Mouse (Mus musculus) heart, embryonic 15.5 days (tissue): ENCODE results near the gene Gm20481. TPM values are rescaled to one million over a fixed set of nuclear protein-coding genes. Genes with fewer than 3 reads are reported as not detected.

Experiments used
- ATAC-seq: fragments of 200-750 bp; cut with Nextera tagmentation; replicated peaks from 2 replicates; pipeline ENCODE4 v1.8.0; 2017; ENCODE audit warnings: low read depth, moderate TSS enrichment; ENCODE audit not compliant: insufficient number of reproducible peaks, insufficient read depth, low FRiP score
- H3K27ac ChIP-seq: fragments of 300-500 bp; sonication (generic); 2 replicates; pipeline ENCODE4 v1.5.1; 2015; ENCODE audit warnings: mild to moderate bottlenecking, inconsistent platforms
- H3K27me3 ChIP-seq: fragments of 300-500 bp; sonication (generic); 2 replicates; pipeline ENCODE4 v1.6.1; 2015; ENCODE audit warnings: inconsistent platforms
- H3K36me3 ChIP-seq: fragments of 300-500 bp; sonication (generic); 2 replicates; pipeline ENCODE4 v1.6.1; 2015; ENCODE audit warnings: mild to moderate bottlenecking, inconsistent platforms
- H3K4me1 ChIP-seq: fragments of 300-500 bp; sonication (generic); replicated peaks from 2 replicates; pipeline ENCODE4 v1.6.1; 2015; ENCODE audit warnings: inconsistent platforms
- H3K4me2 ChIP-seq: fragments of 300-500 bp; sonication (generic); 2 replicates; pipeline ENCODE4 v1.6.1; 2015; ENCODE audit warnings: inconsistent platforms, mild to moderate bottlenecking, moderate library complexity
- H3K4me3 ChIP-seq: fragments of 300-500 bp; sonication (generic); 2 replicates; pipeline ENCODE4 v1.5.1; 2015; ENCODE audit warnings: mild to moderate bottlenecking, inconsistent platforms
- H3K9ac ChIP-seq: fragments of 300-500 bp; sonication (generic); 2 replicates; pipeline ENCODE4 v1.6.1; 2015; ENCODE audit warnings: mild to moderate bottlenecking, inconsistent platforms
- H3K9me3 ChIP-seq: fragments of 300-500 bp; sonication (generic); replicated peaks from 2 replicates; pipeline ENCODE4 v1.6.1; 2016; ENCODE audit warnings: inconsistent platforms
- WGBS: fragments of 180-500 bp; shearing (Covaris S2); methylation state at CpG from one replicate; pipeline ENCODE4 v1.1.7; 2015; ENCODE audit warnings: mixed read lengths; 5-methylcytosine and 5-hydroxymethylcytosine counted together
- polyA plus RNA-seq: library from polyadenylated mRNA; unstranded; fragments of >200 nt; fragmentation: Nextera tagmentation; extraction: Ambion mirVana; gene quantifications from 2 replicates; pipeline ENCODE4 v1.2.1, GENCODE M21; 2015

Gm20481 gene
- polyA plus RNA-seq, 1 experiment from 2014 or later, result not detected

GRCm38 (mm10) chr17:35021163-35021808, 51.6 kb downstream of the Gm20481 start:
- H3K36me3 ChIP-seq, result no peaks in the 10 kb centered on the region
- 0 out of 2 replicates have a peak overlapping the region, but pooled peaks have one; percentile 6 for H3K4me3 ChIP-seq
- no peaks in the 10 kb centered on the region for H3K27me3 ChIP-seq
- H3K9me3 ChIP-seq, result no peaks in the 10 kb centered on the region
- peak overlapping the region; percentile 79 for H3K27ac ChIP-seq
- WGBS, result 10% methylated on average over 17 of the region's 17 CpGs
- H3K4me2 ChIP-seq, result peak overlapping the region; percentile 42
- H3K9ac ChIP-seq, result no peak overlapping the region
- peak; percentile 27 for ATAC-seq
- H3K4me1 ChIP-seq, result peaks cover 35% of the 10 kb centered on the region

Other genes with a start within 250 kb of the Gm20481 start
- 0.53 and 0.77 TPM in 2 replicates for gene C4b, start 226.0 kb upstream of the Gm20481 start, polyA plus RNA-seq
- 0.93 TPM in 1 of 2 replicates, not detected in the other for gene Cyp21a1, start 165.4 kb upstream of the Gm20481 start, polyA plus RNA-seq
- 19.4 and 23.4 TPM in 2 replicates for gene Stk19, start 133.0 kb upstream of the Gm20481 start, polyA plus RNA-seq
- 32.0 and 40.8 TPM in 2 replicates for gene Dxo, start 132.9 kb upstream of the Gm20481 start, polyA plus RNA-seq
- 23.6 and 35.9 TPM in 2 replicates for gene Skiv2l, start 119.7 kb upstream of the Gm20481 start, polyA plus RNA-seq
- 53.3 and 70.9 TPM in 2 replicates for gene Nelfe, start 119.5 kb upstream of the Gm20481 start, polyA plus RNA-seq
- gene Cfb, start 107.4 kb upstream of the Gm20481 start, polyA plus RNA-seq, result 1.8 and 4.3 TPM in 2 replicates
- gene Zbtb12, start 90.4 kb upstream of the Gm20481 start, polyA plus RNA-seq, result 1.1 and 1.8 TPM in 2 replicates
- not detected in 2 replicates for gene Gm20547, start 87.9 kb upstream of the Gm20481 start, polyA plus RNA-seq
- 2.0 and 3.3 TPM in 2 replicates for gene C2, start 71.6 kb upstream of the Gm20481 start, polyA plus RNA-seq
- 31.7 and 48.8 TPM in 2 replicates for gene Ehmt2, start 71.4 kb upstream of the Gm20481 start, polyA plus RNA-seq
- gene Slc44a4, start 55.4 kb upstream of the Gm20481 start, polyA plus RNA-seq, result 0.08 TPM in 1 of 2 replicates, not detected in the other
- gene Neu1, start 38.7 kb upstream of the Gm20481 start, polyA plus RNA-seq, result 16.1 and 19.9 TPM in 2 replicates
- 0.16 and 0.30 TPM in 2 replicates for gene Hspa1b, start 10.7 kb upstream of the Gm20481 start, polyA plus RNA-seq
- 3.5 and 4.8 TPM in 2 replicates for gene Hspa1a, start 2.2 kb downstream of the Gm20481 start, polyA plus RNA-seq
- gene Hspa1l, start 2.8 kb downstream of the Gm20481 start, polyA plus RNA-seq, result 2.1 and 2.6 TPM in 2 replicates
- 116 and 132 TPM in 2 replicates for gene Lsm2, start 11.9 kb downstream of the Gm20481 start, polyA plus RNA-seq
- gene Vars, start 31.1 kb downstream of the Gm20481 start, polyA plus RNA-seq, result 43.0 and 89.7 TPM in 2 replicates
- gene Vwa7, start 46.7 kb downstream of the Gm20481 start, polyA plus RNA-seq, result 0.24 and 0.31 TPM in 2 replicates
- 1.4 and 2.8 TPM in 2 replicates for gene Sapcd1, start 58.1 kb downstream of the Gm20481 start, polyA plus RNA-seq
- gene Msh5, start 76.8 kb downstream of the Gm20481 start, polyA plus RNA-seq, result 2.7 and 3.8 TPM in 2 replicates
- gene Clic1, start 80.1 kb downstream of the Gm20481 start, polyA plus RNA-seq, result 307 and 332 TPM in 2 replicates
- gene Ddah2, start 89.1 kb downstream of the Gm20481 start, polyA plus RNA-seq, result 168 and 202 TPM in 2 replicates
- gene Ly6g6c, start 95.5 kb downstream of the Gm20481 start, polyA plus RNA-seq, result 0.14 TPM in 1 of 2 replicates, not detected in the other
- gene Mpig6b, start 96.3 kb downstream of the Gm20481 start, polyA plus RNA-seq, result 0.77 and 0.81 TPM in 2 replicates
- 0.29 and 0.31 TPM in 2 replicates for gene Ly6g6e, start 107.0 kb downstream of the Gm20481 start, polyA plus RNA-seq
- 2.2 and 2.4 TPM in 2 replicates for gene Ly6g6d, start 108.2 kb downstream of the Gm20481 start, polyA plus RNA-seq
- gene Ly6g6f, start 115.7 kb downstream of the Gm20481 start, polyA plus RNA-seq, result 0.16 and 0.29 TPM in 2 replicates
- 64.7 and 80.1 TPM in 2 replicates for gene Abhd16a, start 119.4 kb downstream of the Gm20481 start, polyA plus RNA-seq
- 0.41 TPM in 1 of 2 replicates, not detected in the other for gene Ly6g5c, start 138.4 kb downstream of the Gm20481 start, polyA plus RNA-seq
- gene Ly6g5b, start 145.5 kb downstream of the Gm20481 start, polyA plus RNA-seq, result 0.31 and 0.66 TPM in 2 replicates
- 10.0 and 13.8 TPM in 2 replicates for gene Gpank1, start 151.5 kb downstream of the Gm20481 start, polyA plus RNA-seq
- gene Csnk2b, start 152.1 kb downstream of the Gm20481 start, polyA plus RNA-seq, result 200 and 211 TPM in 2 replicates
- gene D17H6S53E, start 156.5 kb downstream of the Gm20481 start, polyA plus RNA-seq, result 10.1 and 11.2 TPM in 2 replicates
- gene Apom, start 162.1 kb downstream of the Gm20481 start, polyA plus RNA-seq, result 0.57 and 4.7 TPM in 2 replicates
- 40.8 and 44.0 TPM in 2 replicates for gene Bag6, start 165.3 kb downstream of the Gm20481 start, polyA plus RNA-seq
- gene Prrc2a, start 195.0 kb downstream of the Gm20481 start, polyA plus RNA-seq, result 95.1 and 142 TPM in 2 replicates
- 7.5 and 9.6 TPM in 2 replicates for gene Aif1, start 206.2 kb downstream of the Gm20481 start, polyA plus RNA-seq
- 8.1 and 12.2 TPM in 2 replicates for gene Lst1, start 218.5 kb downstream of the Gm20481 start, polyA plus RNA-seq
- gene Ltb, start 224.5 kb downstream of the Gm20481 start, polyA plus RNA-seq, result 1.5 and 4.8 TPM in 2 replicates
- gene Tnf, start 232.1 kb downstream of the Gm20481 start, polyA plus RNA-seq, result 0.43 TPM in 1 of 2 replicates, not detected in the other
- gene Lta, start 235.4 kb downstream of the Gm20481 start, polyA plus RNA-seq, result 0.09 and 0.62 TPM in 2 replicates